Mouse (Mus musculus): Measurements from ENCODE around the gene Abraxas1.

Gene Abraxas1

DNA sequence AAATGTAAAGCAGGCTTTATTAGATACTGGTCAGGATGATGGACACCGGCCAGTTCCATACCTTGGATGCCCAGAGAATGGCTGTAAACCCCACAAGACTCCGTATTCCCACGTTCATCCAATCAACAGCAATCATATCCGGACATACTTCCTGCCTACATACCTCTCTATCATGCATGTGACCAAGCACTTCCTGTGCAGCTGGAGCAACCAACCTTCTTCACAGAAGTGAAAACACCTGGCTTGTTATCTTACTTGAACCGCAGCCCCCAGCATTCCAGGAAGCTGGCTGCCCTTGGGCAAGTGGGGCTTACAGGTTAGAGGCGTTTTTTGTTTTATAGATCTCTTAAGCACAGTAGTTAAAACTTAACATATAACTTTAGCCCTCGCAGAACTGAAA is 2.1 kb upstream of the Abraxas1 start:
- DNase-seq (ENCODE audit: low spot score in 2 of 2) = no peak

DNA sequence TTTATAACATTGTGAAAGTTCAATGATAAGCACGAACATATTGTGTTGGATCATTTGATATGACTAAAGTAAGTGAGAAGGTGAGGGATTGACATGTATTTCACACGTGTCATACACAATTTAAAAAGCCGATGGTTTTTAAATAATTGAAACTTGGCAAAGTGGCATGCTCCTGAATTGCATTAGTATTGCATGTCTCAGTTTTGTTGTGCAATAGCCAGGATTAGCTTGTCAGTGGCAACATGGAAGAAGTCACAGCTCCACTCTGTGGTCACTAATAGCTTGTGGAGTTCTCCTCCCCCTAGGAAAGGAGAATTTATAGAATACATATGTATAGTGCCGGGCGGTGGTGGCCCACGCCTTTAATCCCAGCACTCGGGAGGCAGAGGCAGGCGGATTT is 610 bp upstream of the Abraxas1 start:
- DNase-seq (ENCODE audit: low spot score in 2 of 2) = no peak

DNA sequence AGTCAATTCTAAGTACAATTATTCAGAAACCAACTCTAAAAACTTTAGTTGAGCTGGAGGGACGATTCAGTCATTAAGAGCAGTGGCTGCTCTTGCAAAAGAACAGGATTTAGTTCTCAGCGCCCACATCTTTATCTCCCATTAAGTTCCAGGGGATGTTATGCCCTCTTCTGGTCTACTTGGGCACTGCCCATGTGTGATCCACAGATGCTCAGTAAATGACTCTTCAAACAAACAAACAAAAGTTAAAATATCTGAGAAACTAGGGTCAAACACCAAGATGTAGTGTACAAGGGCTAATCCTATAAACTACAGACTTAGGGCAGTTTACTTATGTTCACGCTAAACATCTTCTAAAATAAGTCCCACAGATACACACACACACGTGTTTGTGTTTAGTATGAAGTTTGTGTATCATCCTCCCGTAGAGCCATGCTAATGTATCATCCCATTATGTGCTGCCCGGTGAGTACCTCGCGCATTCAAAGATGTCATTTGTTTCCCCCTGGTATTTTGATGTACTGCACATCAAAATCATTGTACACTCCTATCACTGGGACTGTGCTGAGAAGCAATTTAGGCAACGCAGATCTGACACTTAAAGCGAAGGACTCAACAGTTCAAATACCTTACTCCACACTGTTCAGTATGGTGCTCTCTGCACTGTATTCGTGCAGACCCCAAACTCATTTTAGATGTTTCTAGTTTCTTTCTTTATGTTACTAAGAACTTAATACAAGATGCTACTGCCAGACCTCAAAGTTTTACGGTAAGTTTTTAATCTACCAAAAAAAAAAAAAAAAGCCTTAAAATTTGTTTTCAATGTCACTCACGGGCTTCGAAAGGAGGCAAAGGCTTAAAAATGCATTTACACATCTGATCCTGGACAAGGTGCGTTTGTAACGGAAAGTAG is 941 bp downstream of the Abraxas1 start:
- DNase-seq (ENCODE audit: low spot score in 2 of 2) = no peak

DNA sequence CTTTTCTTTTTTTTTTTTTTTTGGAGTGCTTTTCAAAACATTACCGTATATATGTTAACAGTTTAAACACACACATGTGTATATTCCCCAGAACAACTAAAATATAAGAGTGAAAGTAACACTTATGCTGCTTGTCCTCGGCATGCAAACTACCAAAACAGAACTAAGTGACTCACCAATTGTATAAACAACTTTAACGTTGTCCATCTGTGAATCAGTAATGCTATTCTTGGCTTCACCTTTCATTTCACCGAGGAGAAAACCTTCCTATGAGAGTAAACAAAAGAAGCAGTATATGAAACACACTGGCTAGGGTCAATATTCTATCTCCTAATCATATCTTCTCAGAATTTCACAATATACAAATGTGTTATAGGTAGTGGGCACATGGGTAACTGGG is 2.4 kb downstream of the Abraxas1 start:
- no peak for DNase-seq (ENCODE audit: low spot score in 2 of 2)

DNA sequence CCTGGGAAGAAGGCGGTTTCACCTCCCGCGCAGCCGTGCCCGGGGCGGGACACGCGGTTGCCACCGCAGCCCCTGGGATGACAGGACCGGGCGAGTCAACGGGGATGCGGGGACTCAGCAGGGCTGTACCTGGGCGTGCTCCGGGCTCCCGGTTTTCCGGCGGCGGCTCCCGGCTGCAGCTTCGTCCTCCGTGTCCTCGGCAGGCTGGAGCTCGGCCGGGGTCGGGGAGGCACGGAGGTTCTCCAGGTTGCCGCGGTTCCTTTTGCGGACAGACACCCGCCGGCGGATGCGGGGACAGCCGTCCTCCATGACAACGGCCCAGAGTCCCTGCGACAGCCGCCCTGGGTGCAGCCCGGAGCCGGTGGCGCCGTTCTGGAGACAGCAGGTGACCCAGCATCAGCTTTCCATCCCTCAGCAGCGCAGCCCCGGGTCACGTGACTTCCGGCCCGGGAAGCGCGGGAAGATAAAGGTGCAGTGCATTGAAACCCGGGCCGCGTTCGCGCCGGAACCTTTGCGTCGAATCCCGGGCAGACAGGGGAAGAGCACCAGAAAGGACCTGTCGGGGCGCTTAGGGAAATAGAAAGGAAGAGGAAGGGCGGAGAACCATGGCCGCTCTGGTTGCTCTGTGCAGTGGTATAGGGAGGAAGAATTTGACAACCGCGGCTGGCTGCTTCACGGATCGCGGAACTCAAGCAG is 22.5 kb downstream of the Abraxas1 start, which contains the start of the genes Helq and Mrps18c:
TSS of gene Helq (minus strand) at position 434 of the 696 bp plus-strand sequence.
TSS of gene Mrps18c (plus strand) at position 463 of the 696 bp plus-strand sequence.
- peak; percentile 96 to 97 for DNase-seq (ENCODE audit: low spot score in 2 of 2)

DNA sequence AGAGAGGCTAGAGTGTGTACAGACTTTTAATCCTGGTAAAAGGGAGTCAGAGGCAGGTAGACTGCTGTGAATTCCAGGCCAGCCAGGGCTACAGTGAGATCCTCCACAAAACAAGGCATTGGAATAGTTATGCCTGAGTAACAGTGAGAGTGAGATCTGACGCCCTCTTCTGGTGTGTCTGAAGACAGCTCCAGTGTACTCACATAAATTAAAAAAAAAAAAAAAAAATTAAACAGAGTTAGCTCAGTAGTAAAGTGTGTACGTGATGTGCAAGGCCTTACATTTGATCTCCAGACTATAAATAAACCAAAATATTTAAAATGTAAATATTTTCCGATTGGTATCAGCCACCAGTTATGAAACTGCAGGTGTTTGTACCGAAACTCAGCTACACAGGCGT is 26.7 kb downstream of the Abraxas1 start:
- no peak for DNase-seq (ENCODE audit: low spot score in 2 of 2)

DNA sequence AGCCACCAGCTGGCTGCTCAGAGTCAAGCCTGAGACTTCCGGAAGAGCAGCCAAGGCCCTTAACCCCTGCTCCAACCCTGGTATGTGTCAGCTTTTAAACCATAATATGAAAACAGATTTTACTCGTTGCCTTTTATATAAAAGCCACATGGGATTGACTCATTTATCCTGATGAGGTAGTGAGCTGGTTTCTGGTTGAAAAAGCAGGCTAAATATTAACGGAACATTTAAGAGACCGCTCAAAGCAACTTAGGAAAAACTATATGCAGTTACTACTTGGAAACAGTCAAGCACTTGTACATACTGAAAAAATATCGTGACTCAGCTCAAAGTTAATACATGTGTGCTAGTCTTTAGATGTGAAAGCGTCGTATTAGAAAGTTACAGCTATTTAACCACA is 28.5 kb downstream of the Abraxas1 start:
- no peak for DNase-seq (ENCODE audit: low spot score in 2 of 2)

DNA sequence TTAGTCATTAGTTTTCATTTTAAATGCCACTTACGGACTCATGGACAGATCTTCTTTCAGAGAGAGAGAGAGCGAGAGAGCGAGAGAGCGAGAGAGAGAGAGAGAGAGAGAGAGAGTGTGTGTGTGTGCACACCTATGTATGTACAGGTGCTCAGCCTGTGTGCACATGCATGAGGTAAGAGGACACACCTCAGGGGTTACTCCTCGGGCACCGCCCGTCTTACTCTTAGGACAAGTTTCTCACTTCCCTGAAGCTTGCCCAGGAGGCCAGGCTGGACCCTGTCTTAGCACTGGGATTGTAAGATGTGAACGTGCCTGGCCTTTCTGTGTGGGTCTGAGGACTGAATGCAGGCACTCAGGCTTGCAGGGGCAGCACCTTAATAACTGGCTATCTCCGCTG is 33.2 kb downstream of the Abraxas1 start:
- DNase-seq (ENCODE audit: low spot score in 2 of 2) = no peak

DNA sequence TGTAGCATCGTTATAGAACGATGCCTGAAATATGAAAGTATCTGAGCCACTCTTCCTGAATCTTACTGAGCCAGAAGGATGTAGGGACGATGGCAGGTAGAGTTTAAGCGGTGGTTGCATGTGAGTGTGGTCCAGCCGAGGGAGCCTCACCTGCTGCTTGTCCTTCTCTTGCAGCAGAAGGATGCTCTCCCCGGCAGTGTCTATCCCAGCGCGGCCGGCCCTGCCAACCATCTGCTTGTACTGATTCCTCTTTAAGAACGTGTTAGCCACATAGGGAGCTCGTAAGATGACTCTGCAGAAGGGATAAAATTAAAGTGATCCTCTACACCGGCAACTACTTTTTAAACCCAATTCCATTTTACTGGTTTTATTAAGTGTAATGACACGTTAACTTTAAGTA is 41.8 kb downstream of the Abraxas1 start:
- no peak for DNase-seq (ENCODE audit: low spot score in 2 of 2)

DNA sequence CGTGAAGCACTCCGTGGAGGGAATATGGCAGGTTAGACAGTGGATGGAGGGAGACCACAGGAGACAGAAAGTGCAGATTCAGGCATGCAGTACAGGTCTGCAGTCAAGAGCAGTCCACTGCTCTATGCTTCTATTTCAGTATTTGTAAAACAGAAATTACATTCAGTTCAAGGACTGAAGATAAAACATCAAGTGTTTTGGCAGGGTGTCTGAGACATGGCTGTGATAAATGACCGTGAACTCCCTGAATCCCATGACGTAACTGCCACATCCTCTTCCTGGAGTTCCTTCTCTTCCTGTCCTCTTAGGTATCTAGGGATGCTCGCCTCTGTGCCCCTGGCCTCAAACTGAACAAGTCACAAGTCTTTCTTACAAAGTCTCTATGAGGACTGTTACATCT is 43.9 kb downstream of the Abraxas1 start:
- no peak for DNase-seq (ENCODE audit: low spot score in 2 of 2)

DNA sequence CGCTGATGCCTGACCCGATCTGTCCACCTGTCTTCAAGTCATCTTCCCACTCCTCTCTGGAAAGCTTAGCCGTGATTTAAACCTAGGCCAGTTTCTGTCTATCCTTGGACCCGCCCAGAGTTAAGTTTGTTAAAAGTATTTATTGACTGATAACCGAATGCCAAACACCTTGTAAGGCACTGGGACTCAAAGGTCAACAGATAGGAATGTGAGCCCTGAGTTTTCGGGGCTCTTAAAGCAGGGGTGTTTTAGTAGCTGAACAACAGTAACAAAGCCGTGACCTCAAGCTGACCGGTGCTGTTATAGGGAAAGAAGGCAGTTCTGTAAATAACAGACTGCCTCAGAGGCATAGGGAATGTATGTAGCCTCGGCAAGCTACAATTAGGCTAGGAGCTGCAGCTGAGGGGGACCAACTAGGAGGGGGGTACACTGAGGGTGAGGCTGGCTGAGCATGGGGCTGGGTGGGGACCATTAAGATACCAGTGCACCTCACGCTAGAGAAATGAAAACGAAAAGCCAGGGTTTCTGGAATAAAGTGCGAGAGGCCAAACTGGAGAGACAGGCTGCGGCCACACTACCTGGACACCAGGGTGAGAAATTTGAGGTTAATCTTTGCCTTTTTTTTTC is 44.9 kb downstream of the Abraxas1 start:
- no peak for DNase-seq (ENCODE audit: low spot score in 2 of 2)

DNA sequence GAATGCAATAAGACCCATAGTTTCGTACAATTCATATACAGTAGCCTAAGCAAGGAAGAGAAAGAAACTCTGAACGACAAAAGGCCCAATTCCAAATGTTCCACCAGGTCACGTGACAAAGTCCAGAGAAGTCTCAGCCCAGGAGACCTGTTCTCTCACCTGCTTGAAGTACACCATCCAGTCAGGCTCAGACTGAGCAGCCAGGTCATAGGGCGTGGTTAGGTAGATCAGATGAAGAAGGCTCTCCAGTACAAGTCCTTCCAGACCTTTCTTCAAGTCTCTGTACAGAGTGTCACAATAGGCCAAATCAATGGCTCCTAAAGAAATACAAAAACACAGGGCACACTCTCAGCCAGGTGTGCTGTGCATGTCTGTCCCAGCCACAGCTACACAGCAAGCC is 49.2 kb downstream of the Abraxas1 start:
- DNase-seq (ENCODE audit: low spot score in 2 of 2) = no peak

DNA sequence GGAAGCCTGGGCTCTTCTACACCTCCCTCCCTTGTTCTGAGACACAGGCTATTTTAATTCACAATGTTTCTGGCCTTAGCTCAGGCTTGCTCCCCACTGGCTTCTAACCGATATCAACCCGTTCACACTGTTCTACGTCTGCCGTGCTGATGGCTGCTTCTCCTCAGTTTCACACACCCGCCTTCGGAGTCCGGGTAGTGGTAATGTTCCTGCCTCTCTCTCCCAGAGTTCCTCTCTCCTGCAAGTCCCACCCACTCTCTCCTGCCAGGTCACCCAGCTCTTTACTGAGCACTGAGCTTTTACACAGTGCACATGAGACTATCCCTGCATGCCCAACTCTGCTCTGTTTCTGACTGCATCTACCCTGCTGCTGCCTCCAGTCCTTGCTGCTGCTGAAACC is 54.7 kb downstream of the Abraxas1 start:
- no peak for DNase-seq (ENCODE audit: low spot score in 2 of 2)

DNA sequence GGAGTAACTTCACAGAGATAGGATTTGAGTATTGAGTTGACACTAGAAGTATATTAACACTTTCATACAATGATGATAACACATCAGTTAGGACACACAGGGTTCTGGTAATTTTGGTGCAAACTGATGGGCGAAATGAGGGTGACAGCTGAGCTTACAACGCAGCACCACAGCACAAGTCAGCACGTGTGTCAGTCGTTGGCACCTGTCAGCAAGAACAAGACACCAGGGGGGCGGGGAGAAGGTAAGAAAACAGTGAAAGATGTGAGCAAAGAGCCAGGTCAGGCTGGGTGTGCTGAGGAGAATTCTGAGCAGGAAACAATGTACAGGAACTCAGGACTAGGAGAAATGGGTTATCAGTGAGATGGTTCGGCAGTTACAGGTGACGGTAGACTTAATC is 59.0 kb downstream of the Abraxas1 start:
- no peak for DNase-seq (ENCODE audit: low spot score in 2 of 2)

DNA sequence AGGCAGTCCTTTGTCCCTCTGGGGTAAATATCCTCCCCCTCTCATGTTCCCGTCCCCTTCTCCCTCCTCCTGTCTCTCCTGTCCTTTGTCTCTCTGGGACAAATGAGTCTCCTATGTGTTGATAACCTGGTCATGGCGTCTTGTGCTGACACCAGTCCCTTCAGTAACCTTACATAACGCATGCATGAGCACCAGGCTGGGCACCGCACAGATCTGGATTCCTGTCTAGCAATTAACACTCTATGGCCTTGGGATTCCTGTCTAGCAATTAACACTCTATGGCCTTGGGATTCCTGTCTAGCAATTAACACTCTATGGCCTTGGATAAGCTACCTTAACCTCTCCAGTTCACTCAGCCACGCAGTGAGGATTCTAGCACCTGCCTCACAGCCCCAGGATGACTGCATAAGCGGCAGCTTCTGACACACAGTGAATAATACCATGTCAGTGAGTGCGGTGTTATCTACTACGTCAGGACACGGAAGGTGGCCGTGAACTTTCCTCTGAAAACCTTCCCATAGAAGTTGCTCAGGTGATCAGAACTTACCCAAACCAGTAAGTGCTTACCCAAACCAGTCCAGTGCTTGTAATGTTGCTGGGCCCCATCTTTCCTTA is 60.6 kb downstream of the Abraxas1 start:
- no peak for DNase-seq (ENCODE audit: low spot score in 2 of 2)

DNA sequence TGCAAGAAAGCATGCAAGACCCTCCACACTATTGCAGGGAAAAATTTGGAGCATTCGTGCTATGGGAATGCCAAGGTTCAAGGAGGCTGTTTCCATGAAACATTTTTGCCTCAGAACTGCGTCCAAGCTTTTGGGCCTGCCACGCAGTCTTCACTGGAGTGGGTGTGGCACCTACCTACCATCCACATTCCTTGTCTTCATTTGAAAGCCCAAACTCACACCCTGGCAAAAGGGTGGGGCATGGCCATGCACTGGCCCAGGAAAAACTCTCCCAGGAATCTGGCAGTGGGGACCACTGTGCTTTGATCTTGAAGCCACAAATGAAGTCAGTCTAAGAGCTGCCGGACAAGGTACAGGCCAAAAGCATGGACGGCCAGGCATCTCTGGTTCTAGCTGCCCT is 62.6 kb downstream of the Abraxas1 start:
- no peak for DNase-seq (ENCODE audit: low spot score in 2 of 2)

Data from right cerebral cortex, postnatal 10 days (tissue).